Mouse (Mus musculus): ENCODE data around the gene Chl1.

Gene Chl1

GRCm38 (mm10) chr6:103510392-103511289, at the start of gene Chl1:
Gene Chl1 (plus strand): TSS chr6:103510586.
- DNase-seq: no peak

DNA sequence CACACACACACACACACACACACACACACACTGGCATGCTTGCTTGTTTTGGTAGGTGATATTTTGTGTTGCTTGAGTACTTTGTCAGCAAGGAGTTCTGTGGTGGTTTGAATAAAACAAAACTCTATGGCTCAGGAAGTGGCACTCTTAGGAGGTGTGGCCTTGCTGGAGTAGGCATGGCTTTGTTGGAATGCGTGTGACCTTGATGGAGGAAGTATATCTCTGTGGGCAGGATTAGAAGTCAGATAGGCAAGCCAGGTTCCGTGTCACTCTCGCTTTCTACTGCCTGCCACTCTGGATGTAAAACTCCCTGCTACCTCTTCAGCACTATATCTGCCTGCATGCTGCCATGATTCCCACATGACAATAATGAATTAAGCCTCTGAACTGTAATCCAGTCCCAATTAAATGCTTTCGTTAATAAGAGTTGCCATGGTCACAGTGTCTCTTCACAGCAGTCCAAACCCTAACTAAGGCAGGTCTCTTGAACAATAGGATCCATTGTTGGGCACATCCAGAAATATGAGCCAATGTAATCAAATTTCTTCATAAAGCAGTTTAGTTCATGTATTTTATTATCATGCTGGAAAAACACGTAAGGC, 44.8 kb upstream of the Chl1 start:
- no peak for DNase-seq

DNA sequence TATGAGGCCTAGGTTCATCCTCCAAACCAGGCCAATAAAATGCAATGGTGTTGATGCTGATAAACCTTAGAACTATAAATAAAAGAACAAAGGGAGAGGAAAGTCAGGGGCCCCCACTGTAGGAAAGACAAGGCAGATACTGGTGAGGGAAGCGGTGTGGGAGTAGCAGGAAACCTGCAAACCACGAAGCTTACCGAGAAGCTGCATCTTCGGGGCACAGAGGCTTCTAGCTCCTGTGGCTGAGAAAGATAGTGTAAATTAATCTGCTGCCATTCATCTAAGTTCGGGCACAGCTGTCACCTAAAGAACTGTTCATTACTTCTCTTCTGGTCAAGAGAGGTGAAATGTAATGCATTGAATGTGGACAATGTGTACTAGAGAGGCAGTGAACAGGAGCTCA, 37.1 kb upstream of the Chl1 start:
- no peak for DNase-seq

DNA sequence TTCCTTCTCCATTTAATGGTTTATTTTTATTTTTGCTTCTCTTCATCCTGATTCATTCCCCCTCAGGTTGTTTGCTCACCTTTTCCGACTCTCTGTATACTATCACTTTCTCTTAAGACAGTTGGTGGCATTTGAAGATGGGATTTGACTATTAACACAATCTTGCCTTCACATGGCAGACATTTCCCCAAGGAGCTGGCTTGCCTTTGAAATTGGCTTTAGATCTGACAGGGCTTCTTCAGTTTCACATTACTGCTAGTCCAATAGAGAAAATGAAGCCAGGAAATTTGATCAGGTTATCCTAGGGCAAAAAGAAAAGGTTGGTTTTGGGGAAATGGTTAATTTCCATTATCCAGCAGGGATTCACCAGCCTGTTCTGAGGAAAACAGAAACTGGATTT, 23.2 kb upstream of the Chl1 start:
- DNase-seq: no peak

GRCm38 (mm10) chr6:103498404-103498803, 12.0 kb upstream of the Chl1 start:
- no peak for DNase-seq

GRCm38 (mm10) chr6:103504065-103504464, 6.3 kb upstream of the Chl1 start:
- DNase-seq: no peak

DNA sequence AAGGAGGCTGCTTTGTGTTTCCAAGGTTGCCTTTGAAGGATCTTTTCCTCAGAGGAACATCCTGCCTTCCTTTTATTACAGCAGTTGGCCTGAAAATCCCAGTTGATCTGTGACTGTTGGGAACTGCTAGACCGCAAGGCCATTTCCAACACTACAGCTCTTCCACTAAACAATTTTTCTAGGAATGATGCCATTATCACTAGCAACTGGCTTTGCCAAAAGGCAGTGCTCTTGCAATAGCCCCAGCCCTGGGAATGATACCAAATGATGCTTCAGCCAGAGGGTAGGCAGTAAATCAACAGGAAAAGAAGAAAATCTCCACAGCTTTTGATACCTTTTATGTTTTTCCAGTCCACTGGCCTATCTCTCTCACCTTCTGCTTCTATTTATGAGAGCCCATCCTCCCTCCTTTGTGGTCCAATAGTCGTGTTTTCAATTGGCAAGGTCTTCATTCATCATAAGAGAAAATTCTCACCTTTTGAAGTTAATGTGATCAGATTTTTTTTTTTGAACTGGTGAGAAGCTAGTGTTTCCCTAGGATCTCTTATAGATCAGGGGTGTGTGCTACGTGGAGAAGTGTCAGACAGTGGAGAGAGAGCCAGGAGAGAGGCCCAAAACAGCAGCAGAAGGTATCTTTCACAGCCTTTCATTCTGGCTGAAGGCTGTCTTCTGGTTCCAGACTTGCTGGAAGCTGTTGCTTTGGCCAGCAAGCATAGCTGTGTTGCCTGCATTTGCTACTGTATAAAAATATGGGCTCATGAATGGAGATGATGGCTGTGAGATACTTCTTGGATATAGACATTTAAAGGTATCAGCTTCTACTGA, 2.4 kb upstream of the Chl1 start:
- no peak for DNase-seq

- no peak for DNase-seq
These were observed 790 bp upstream of the Chl1 start for GRCm38 (mm10) chr6:103509596-103509995.

GRCm38 (mm10) chr6:103511290-103511971, 1.0 kb downstream of the Chl1 start:
- DNase-seq: no peak

DNA sequence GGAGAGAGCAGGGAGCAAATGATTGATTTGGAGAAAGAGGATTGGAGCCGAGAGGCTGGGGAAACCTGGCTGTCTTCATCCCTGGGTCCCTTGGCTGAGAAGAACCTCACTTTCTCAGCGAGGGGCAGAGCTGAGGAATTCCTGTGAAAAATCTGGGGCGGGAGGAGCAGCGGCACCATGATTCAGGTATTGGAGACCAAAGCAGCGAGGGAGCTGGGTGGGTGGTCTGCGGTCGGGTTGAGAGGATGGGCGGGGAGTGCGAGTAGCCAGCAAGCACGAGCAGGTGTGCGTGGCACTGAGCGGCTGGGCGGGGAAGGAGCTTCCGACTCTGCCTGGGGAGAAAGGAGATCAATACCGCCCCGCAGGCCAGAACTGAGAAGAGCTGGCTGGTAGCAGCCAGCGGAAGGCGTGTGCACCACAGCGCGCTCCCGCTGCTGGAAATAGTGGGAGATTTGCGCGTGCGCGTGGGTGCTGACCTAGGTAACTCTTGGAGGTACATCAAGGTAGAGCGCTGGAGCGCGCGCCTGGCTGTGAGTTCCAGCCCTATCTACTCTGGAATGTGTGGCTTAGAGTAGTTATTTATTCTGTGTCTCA, 1.7 kb downstream of the Chl1 start:
- DNase-seq: peak; percentile 86

DNA sequence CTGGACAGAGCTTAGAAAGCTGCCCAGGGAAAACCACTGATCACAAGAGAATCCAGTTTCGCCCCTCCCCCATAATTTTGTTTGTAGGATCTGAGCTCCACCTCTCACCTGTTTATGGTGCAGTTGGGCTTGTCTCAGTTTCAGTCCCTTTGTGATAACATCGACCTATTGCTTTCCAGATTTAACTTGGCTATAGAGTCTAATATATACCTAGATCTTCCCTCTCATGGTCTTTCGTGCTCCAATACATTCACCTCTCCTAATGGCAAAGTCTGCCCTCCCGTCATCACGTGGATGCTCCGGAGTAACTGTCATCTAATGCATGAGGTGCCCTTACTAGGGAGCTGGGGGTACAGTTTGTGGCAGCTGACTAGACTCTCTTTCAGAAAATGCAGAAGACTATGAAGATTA, 2.5 kb downstream of the Chl1 start:
- DNase-seq: no peak

GRCm38 (mm10) chr6:103513621-103514241, 3.3 kb downstream of the Chl1 start:
- no peak for DNase-seq

DNA sequence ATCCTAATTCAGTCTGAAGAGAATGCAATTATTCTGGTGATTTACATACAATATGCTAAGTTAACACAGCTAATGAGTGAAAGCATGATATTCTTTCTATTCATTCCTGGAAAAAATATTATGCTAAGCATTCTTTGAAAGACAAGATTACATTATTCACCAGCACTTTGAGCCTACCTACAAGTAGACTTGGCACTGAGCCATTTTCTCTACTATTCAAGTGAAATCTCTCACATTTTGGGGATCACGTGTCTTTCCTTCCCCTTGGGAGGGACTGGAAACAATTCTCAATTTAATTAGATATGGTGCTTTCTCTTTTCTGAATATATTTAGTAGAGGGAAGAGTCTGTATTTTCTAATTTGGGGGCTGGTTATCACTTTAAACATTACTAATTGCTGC, 4.0 kb downstream of the Chl1 start:
- DNase-seq: no peak

GRCm38 (mm10) chr6:103514756-103515155, 4.4 kb downstream of the Chl1 start:
- DNase-seq: no peak

GRCm38 (mm10) chr6:103519596-103519995, 9.2 kb downstream of the Chl1 start:
- DNase-seq: no peak

DNA sequence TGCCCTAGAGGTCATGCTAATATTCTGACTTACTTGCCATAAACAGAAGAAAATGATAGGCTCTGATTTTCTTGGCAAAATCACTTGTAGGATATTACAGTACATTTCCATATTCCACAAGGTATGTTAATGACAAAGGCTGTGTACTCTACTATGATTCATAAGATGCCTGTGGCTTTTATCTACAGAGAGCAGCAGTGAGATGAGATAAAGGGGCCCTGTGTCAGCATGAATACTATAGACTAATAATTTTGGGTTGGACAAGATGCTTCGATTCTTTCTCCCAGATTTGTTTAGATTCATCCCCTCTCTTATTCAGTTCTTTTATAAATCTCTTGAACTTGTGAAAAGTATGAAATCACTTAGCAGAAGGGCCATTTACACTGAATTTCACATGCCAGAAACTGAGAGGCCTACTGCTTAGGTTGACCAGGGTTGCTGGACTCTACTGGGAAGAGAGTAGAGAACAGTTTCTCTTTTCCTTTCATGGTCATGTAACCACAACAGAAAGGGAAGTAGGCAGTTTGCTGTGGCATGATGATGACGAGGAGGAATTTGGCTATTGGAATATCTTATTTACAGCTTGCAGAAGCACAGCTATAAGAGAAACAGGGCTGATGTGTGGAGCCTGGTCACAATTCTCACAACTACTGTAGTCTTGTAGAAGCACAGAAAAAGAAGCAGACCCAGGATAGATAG, 15.1 kb downstream of the Chl1 start:
- DNase-seq: no peak

DNA sequence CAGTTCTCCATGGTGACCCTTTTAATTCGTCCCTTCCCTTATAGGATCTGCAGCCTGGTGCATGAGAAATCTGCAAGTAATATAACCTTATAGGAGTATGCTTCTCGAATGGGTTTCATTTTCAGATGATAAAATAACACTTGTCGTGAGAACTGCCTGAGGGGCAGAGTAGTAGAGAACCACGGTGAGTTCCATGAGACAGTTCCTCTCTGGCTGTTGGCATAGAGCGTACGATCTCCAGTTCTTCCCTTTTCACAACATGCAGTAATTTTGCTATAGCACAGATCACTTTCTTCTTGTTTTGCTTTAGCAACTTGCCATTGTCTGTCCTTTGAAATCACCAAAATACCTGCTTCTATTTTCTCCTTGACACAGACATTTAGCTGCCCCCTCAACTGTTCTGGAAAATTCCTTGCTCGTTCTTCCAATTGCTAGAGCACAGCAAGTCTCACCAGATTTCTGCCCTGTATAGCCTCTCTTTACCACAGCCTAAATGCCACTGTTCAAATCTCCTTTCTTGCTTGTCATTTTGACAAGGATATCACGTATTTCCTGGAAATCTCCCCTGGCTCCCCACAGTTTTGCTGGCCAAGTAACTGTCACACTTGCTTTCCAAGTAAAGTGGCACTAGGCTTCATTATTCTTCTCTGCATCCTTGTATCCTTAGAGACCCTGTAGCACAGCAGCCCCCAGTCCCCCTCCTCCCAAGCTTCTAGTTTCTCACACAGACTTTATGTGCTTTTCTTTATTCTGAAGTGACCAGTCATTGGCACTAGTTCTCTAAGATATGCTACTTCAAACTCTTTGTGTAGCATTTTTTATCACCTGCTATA, 16.8 kb downstream of the Chl1 start:
- DNase-seq: peak; percentile 71

- no peak for DNase-seq
These were observed 22.7 kb downstream of the Chl1 start for GRCm38 (mm10) chr6:103533048-103533447.

GRCm38 (mm10) chr6:103534027-103534426, 23.6 kb downstream of the Chl1 start:
- no peak for DNase-seq

DNA sequence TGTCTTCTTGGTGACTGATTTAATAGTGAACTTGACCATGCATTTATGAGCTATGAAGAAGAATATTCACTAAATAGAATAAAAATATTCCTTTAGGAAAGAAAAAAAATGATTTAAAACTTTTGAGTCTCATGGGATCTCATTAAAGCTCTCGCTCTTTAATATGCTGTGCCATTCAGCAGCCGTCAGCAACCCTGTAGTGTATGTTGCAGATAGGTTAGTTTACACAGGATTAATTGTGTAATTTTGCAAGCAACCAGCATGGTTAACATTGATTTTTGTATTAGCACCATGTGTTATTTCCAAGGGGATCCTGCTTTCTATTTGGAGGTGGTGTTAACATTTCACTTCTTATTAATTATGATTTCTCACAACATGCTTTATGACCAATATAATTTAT, 32.2 kb downstream of the Chl1 start:
- DNase-seq: no peak
